Mouse (Mus musculus) liver, adult 2 months (tissue): ENCODE data around the gene Sh3pxd2a. TPM values are rescaled to one million over a fixed set of nuclear protein-coding genes. Genes with fewer than 3 reads are reported as not detected.
A peak's percentile ranks its signal among the peaks of the same experiment; 100 is the strongest.

ENCODE experiments used
- DNase-seq: peaks from one replicate; pipeline ENCODE4 v3.0.0-alpha.2; 2011; ENCODE audit warnings: low read depth, low spot score; ENCODE audit errors: extremely low read depth
- H3K27ac ChIP-seq: fragments of 200-500 bp; replicated peaks from 2 replicates; pipeline ENCODE4 v1.5.1; 2012; ENCODE audit warnings: low read depth, mild to moderate bottlenecking, control low read depth, inconsistent platforms, low read length; ENCODE audit not compliant: insufficient read depth
- H3K27me3 ChIP-seq: fragments of 200-500 bp; 2 replicates; pipeline ENCODE4 v1.6.1; 2012; ENCODE audit warnings: mild to moderate bottlenecking, moderate library complexity, low read length, inconsistent platforms; ENCODE audit not compliant: control insufficient read depth, insufficient read depth
- H3K36me3 ChIP-seq: fragments of 200-500 bp; 2 replicates; pipeline ENCODE4 v1.6.1; 2012; ENCODE audit warnings: low read length, inconsistent platforms; ENCODE audit not compliant: control insufficient read depth, insufficient read depth
- H3K4me1 ChIP-seq: fragments of 200-500 bp; 2 replicates; pipeline ENCODE4 v1.6.1; 2011; ENCODE audit warnings: low read length; ENCODE audit not compliant: control insufficient read depth, insufficient read depth
- H3K4me3 ChIP-seq: fragments of 200-500 bp; 2 replicates; pipeline ENCODE4 v1.5.1; 2011; ENCODE audit warnings: low read depth, mild to moderate bottlenecking, control low read depth, low read length, moderate library complexity; ENCODE audit not compliant: insufficient read depth
- H3K79me2 ChIP-seq: fragments of 200-500 bp; 2 replicates; pipeline ENCODE4 v1.6.1; 2012; ENCODE audit warnings: inconsistent platforms, mild to moderate bottlenecking, low read length, moderate library complexity; ENCODE audit not compliant: control insufficient read depth, insufficient read depth
- H3K9ac ChIP-seq: fragments of 200-500 bp; 2 replicates; pipeline ENCODE4 v1.6.1; 2012; ENCODE audit warnings: low read depth, mild to moderate bottlenecking, control low read depth, inconsistent platforms, low read length
- CTCF ChIP-seq: fragments of 200-500 bp; IDR thresholded peaks from 2 replicates; pipeline ENCODE4 v1.5.1; 2011; ENCODE audit warnings: low read depth, low read length, control low read depth
- POLR2A ChIP-seq: fragments of 200-500 bp; IDR thresholded peaks from 2 replicates; pipeline ENCODE4 v1.6.1; 2011; ENCODE audit warnings: low read length, control low read depth; ENCODE audit not compliant: insufficient read depth; ENCODE audit errors: extremely low read depth
- WGBS: fragments of 180-500 bp; shearing (Covaris S2); methylation state at CpG from one replicate; pipeline ENCODE4 v1.1.7; 2018; 5-methylcytosine and 5-hydroxymethylcytosine counted together
- polyA plus RNA-seq: library from polyadenylated mRNA; depleted of rRNA; stranded (reverse); fragments of >200 nt; gene quantifications from 2 replicates; pipeline ENCODE4 v1.2.3, GENCODE M21; 2012
- total RNA-seq: library from RNA; depleted of rRNA; stranded (reverse); fragments of >200 nt; gene quantifications from 2 replicates; pipeline ENCODE4 v1.2.3, GENCODE M21; 2014

The Sh3pxd2a gene
- total and polyA plus RNA-seq, 2 experiments: 4.2 to 10.0 TPM

DNA sequence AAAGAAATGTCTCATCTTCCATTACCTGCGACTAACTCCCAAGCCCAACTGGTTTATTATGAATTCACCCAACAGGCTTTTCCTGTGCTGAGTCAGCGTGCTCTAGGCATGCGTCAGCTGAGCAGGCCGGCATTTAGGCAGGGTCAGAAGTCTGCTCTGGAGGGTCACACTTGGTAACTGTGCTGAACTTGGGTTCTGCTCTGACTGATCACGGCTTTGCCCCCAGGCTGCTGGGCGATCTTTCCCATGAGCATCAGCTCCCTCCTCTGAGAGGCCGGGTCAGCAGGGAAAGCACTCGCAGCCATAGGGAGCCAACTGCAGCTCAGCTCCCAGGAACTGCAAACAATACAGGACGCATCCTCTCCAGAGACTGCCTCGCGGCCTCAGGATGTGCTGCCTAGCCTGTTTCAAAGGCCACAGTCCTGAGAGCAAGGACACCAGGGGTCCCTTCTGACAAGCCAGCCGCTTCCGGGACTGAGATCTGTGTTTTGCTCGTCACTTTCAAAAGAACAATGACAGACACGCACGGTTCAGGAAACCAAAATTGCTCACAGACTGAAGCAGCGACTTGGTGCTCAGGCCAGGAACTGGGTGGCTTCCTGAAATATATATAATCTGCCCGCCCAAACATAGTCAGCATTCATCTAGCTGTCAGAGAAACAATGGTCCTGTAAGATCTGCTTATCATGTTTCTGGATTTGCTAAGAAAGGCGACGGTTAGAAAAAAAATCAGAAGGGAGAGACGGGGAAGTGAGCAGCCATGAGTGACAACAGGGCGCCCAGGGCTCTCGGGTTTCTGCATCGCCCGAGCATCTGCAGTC is 46.5 kb upstream of the Sh3pxd2a start:
- 0 out of 2 replicates have a peak, but pooled peaks cover 2% of the 10 kb centered on the region for H3K4me1 ChIP-seq
- peak; percentile 38 for DNase-seq
- H3K27me3 ChIP-seq: no peaks in the 10 kb centered on the region
- TF ChIP-seq CTCF: no peak
- TF ChIP-seq POLR2A: 0 out of 2 replicates have a peak, but pooled peaks have one; percentile 6
- no peak overlapping the region for H3K4me3 ChIP-seq
- peak overlapping the region; percentile 17; the same call in 1 of the 2 replicates for H3K9ac ChIP-seq
- peaks cover under 1% of the 10 kb centered on the region; the same call in 1 of the 2 replicates for H3K36me3 ChIP-seq
- H3K79me2 ChIP-seq: no peaks in the 10 kb centered on the region
- 76% methylated on average over 25 of the region's 25 CpGs for WGBS
- peak overlapping the region; percentile 78 for H3K27ac ChIP-seq

DNA sequence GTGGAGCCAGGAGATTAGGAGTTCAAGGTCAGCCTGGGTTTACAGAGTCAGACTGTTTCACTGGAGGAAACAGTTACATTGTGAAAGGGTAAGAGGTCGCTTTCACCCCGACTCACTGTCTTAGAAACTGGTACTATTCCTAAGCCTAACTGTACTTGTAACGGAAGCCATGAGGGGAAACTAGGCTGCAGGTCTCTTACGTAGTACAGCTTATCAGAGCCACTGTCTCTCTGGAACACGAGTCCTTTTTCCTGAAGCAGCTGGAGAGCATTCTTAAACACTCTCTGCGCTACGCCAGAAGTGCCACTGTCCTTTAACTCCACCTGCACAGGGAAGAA is 45.9 kb upstream of the Sh3pxd2a start:
- Histone ChIP-seq H3K36me3 (no peaks in the 10 kb centered on the region), H3K27ac (peak overlapping the region; percentile 77), H3K9ac (no peak overlapping the region; the same call in 1 of the 2 replicates), H3K27me3 (no peaks in the 10 kb centered on the region), H3K4me1 (0 out of 2 replicates have a peak, but pooled peaks cover 2% of the 10 kb centered on the region), H3K4me3 (no peak overlapping the region), H3K79me2 (no peaks in the 10 kb centered on the region)
- TF ChIP-seq POLR2A (no peak), CTCF (no peak)
- no peak for DNase-seq
- WGBS: 77% methylated on average over 7 of the region's 7 CpGs

DNA sequence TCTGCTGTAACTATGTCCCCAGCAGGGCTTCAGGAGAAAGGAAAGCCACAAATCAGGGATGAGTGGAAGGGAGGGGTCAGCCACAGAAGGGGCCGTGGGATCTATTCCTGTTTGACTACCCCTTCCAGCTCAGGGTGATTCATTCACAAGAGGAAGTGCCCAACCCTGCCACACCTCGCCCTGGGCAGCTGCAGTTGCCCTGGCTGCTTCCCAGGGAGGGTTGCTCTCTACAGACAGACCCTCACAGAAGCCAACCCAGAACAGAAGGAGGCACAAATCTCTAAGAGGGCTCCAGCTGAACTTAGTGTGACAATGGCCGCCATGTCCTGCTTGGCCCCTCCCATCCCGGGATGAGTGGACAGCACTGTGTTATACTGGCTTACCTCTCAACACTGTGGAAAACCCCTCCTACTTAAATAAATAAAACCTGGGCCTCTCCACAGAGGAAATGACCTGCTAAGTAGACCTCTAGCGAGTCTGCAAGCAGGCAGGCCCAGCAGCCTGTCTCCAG is 44.6 kb upstream of the Sh3pxd2a start:
- 0 out of 2 replicates have a peak, but pooled peaks cover 2% of the 10 kb centered on the region for H3K4me1 ChIP-seq
- no peaks in the 10 kb centered on the region for H3K27me3 ChIP-seq
- TF ChIP-seq CTCF (no peak), POLR2A (no peak)
- H3K36me3 ChIP-seq: no peaks in the 10 kb centered on the region
- no peak for DNase-seq
- H3K79me2 ChIP-seq: no peaks in the 10 kb centered on the region
- H3K4me3 ChIP-seq: no peak overlapping the region
- no peak overlapping the region for H3K27ac ChIP-seq
- WGBS: 53% methylated on average over 5 of the region's 5 CpGs
- no peak overlapping the region for H3K9ac ChIP-seq

DNA sequence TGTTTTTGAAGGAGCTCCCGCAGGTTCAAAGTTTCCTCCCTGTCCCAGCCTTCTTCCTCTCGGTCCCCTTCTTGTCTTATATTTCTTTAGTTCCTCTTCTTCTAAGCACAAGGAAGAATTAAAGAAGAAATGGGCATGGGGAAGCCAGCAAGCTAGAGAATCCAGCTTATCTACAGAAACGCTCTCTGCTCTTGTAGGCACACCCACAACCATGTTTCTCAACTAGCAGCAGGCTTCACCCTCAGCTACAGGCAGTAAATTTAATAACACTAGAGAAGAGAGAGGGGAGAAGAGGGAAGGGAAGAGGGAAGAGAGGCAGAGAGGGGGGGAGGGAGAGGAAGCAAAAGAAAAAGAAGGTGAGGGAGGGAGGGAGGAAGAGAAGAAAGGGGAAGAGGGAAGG is 44.0 kb upstream of the Sh3pxd2a start:
- TF ChIP-seq CTCF (no peak), POLR2A (no peak)
- Histone ChIP-seq H3K79me2 (no peaks in the 10 kb centered on the region), H3K9ac (no peak overlapping the region), H3K4me3 (no peak overlapping the region), H3K27ac (no peak overlapping the region), H3K36me3 (no peaks in the 10 kb centered on the region), H3K27me3 (no peaks in the 10 kb centered on the region), H3K4me1 (0 out of 2 replicates have a peak, but pooled peaks cover 2% of the 10 kb centered on the region)
- DNase-seq: no peak
- 75% methylated on average over 3 of the region's 3 CpGs for WGBS

DNA sequence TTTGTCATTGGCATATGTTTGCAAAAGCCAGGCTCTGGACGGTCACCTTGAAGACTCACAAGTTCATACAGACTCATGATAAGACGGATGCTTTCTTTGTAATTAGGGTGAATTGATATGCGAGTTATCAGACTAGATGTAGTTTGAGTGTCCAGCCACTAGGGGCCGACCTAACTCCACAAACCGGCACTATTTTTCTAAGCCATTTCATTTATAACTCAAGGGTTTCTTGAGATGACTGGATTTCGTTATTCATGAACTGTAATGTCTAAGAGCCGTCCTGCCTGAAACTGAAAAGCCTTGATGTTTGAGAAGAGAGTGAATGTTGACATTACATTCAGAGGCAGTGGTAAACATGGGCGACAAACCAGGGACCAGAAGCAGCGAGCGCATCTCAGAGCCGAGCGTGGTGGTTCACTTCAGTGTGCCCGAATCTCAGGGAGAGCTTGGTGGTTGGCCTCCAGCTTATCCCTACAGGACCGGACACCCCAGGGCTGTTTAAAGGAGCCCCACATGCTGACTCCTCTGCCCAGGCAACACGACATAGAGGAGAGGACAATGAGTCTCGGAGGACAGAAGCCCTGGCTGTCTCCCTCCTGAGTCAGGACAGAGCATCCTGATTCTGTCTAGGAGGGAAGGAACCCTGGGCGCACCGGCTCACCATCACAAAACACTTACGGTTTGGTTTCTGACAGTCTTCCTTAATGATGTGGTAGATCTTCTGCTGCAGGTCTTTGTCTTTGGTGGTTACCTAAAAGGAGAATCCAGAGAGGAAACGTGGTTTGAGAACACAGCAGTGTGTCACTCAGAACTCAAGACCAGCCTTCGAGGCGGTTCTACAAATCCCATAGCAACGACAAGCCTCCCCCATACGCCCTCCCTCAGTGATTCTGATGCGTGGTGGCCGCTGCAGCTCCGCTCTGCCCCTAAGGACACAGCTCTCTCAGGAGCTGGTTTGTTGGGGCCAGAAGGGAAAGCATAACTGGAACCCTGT is 43.2 kb upstream of the Sh3pxd2a start:
- TF ChIP-seq CTCF (peak; percentile 59), POLR2A (no peak)
- H3K36me3 ChIP-seq: no peaks in the 10 kb centered on the region
- no peak overlapping the region for H3K27ac ChIP-seq
- WGBS: 63% methylated on average over 27 of the region's 27 CpGs
- no peaks in the 10 kb centered on the region for H3K27me3 ChIP-seq
- no peak overlapping the region for H3K9ac ChIP-seq
- H3K4me3 ChIP-seq: no peak overlapping the region
- 0 out of 2 replicates have a peak, but pooled peaks cover 2% of the 10 kb centered on the region for H3K4me1 ChIP-seq
- no peaks in the 10 kb centered on the region for H3K79me2 ChIP-seq
- DNase-seq: peak; percentile 23
